Mouse (Mus musculus) MEL (cell line): ENCODE results near the gene Tmem161a. TPM values are rescaled to one million over a fixed set of nuclear protein-coding genes. Genes with fewer than 3 reads are reported as not detected.
"Not testable (repeated sequence)": the region's sequence is repeated elsewhere in the genome, so short reads cannot be mapped to it uniquely, and the experiment has no call there.

Experiments
- DNase-seq: peaks from one replicate; pipeline ENCODE4 v3.0.0; 2011; ENCODE audit warnings: low read depth, low spot score
- H3K27ac ChIP-seq: 2 replicates; pipeline ENCODE4 v1.5.1; 2012; ENCODE audit warnings: low read depth, mild to moderate bottlenecking, control low read depth, low read length, moderate library complexity; ENCODE audit not compliant: control insufficient read depth
- H3K27me3 ChIP-seq, 2 experiments: fragments of 150-350 bp in 1 of 2; sonication (generic) in 1 of 2; 2 replicates each; pipeline ENCODE4 v1.6.1; 2012; ENCODE audit warnings: low read length in 2 of 2, mild to moderate bottlenecking in 2 of 2, improper control_type of control experiment in 1 of 2, moderate library complexity in 1 of 2; ENCODE audit not compliant: insufficient read depth in 2 of 2, control insufficient read depth in 1 of 2
- H3K36me3 ChIP-seq, 2 experiments: 2 replicates each; pipeline ENCODE4 v1.6.1; 2012 to 2014; ENCODE audit warnings: low read length in 2 of 2, improper control_type of control experiment in 1 of 2, inconsistent platforms in 1 of 2, mild to moderate bottlenecking in 1 of 2; ENCODE audit not compliant: insufficient read depth in 2 of 2, control insufficient read depth in 1 of 2
- H3K4me1 ChIP-seq, 2 experiments: fragments of 150-350 bp in 1 of 2; sonication (generic) in 1 of 2; 2 replicates each; pipeline ENCODE4 v1.6.1; 2012; ENCODE audit warnings: low read length in 2 of 2, improper control_type of control experiment in 1 of 2, mild to moderate bottlenecking in 1 of 2; ENCODE audit not compliant: insufficient read depth in 2 of 2, control insufficient read depth in 1 of 2
- H3K4me3 ChIP-seq, 2 experiments: fragments of 150-350 bp in 1 of 2; sonication (generic) in 1 of 2; 2 replicates each; pipeline ENCODE4 v1.5.1; 2012; ENCODE audit warnings: low read depth in 2 of 2, low read length in 2 of 2, mild to moderate bottlenecking in 2 of 2, moderate library complexity in 2 of 2, control low read depth in 1 of 2, improper control_type of control experiment in 1 of 2; ENCODE audit not compliant: control insufficient read depth in 1 of 2, insufficient read depth in 1 of 2
- H3K79me2 ChIP-seq: 2 replicates; pipeline ENCODE4 v1.6.1; 2012; ENCODE audit warnings: mild to moderate bottlenecking, low read length, moderate library complexity; ENCODE audit not compliant: control insufficient read depth, poor library complexity, insufficient read depth
- H3K9ac ChIP-seq: 2 replicates; pipeline ENCODE4 v1.6.1; 2012; ENCODE audit warnings: low read depth, mild to moderate bottlenecking, control low read depth, low read length, moderate library complexity; ENCODE audit not compliant: control insufficient read depth, poor library complexity, severe bottlenecking
- H3K9me3 ChIP-seq: fragments of 150-350 bp; sonication (generic); replicated peaks from 2 replicates; pipeline ENCODE4 v1.6.1; 2012; ENCODE audit warnings: mild to moderate bottlenecking, low read length, improper control_type of control experiment, moderate library complexity; ENCODE audit not compliant: insufficient read depth
- BHLHE40 ChIP-seq: IDR thresholded peaks from 2 replicates; pipeline ENCODE4 v1.6.1; 2012; ENCODE audit warnings: low read depth, mild to moderate bottlenecking, inconsistent platforms, low read length, improper control_type of control experiment, borderline replicate concordance
- CHD1 ChIP-seq: IDR thresholded peaks from 2 replicates; pipeline ENCODE4 v1.6.1; 2012; ENCODE audit warnings: low read depth, mild to moderate bottlenecking, inconsistent platforms, low read length, improper control_type of control experiment
- E2F4 ChIP-seq: IDR thresholded peaks from 2 replicates; pipeline ENCODE4 v1.6.1; 2011; ENCODE audit warnings: low read depth, low read length, improper control_type of control experiment, borderline replicate concordance
- ELF1 ChIP-seq: IDR thresholded peaks from 2 replicates; pipeline ENCODE4 v1.6.1; 2014; ENCODE audit warnings: low read depth, mild to moderate bottlenecking, inconsistent platforms, low read length, improper control_type of control experiment, moderate library complexity
- GABPA ChIP-seq: IDR thresholded peaks from 2 replicates; pipeline ENCODE4 v1.6.1; 2012; ENCODE audit warnings: low read depth, mild to moderate bottlenecking, inconsistent platforms, low read length, improper control_type of control experiment, moderate library complexity
- GATA1 ChIP-seq: IDR thresholded peaks from 2 replicates; pipeline ENCODE4 v1.6.1; 2011; ENCODE audit warnings: low read depth, low read length, improper control_type of control experiment
- HCFC1 ChIP-seq: IDR thresholded peaks from 2 replicates; pipeline ENCODE4 v1.6.1; 2012; ENCODE audit warnings: low read depth, mild to moderate bottlenecking, inconsistent platforms, low read length, improper control_type of control experiment, moderate library complexity
- JUND ChIP-seq: IDR thresholded peaks from 2 replicates; pipeline ENCODE4 v1.6.1; 2011; ENCODE audit warnings: low read depth, mild to moderate bottlenecking, improper control_type of control experiment, low read length
- KAT2A ChIP-seq: conservative IDR thresholded peaks from 2 replicates; pipeline ENCODE4 v1.6.1; 2012; ENCODE audit warnings: low read depth, low read length, improper control_type of control experiment, inconsistent platforms
- MAX ChIP-seq: IDR thresholded peaks from 2 replicates; pipeline ENCODE4 v1.6.1; 2011; ENCODE audit warnings: low read length, improper control_type of control experiment
- MAZ ChIP-seq: IDR thresholded peaks from 2 replicates; pipeline ENCODE4 v1.6.1; 2012; ENCODE audit warnings: low read depth, mild to moderate bottlenecking, inconsistent platforms, low read length, improper control_type of control experiment
- MYB ChIP-seq: IDR thresholded peaks from 2 replicates; pipeline ENCODE4 v1.6.1; 2011; ENCODE audit warnings: mild to moderate bottlenecking, low read depth, low read length, improper control_type of control experiment
- NRF1 ChIP-seq: IDR thresholded peaks from 2 replicates; pipeline ENCODE4 v1.6.1; 2014; ENCODE audit warnings: low read depth, mild to moderate bottlenecking, inconsistent platforms, low read length, improper control_type of control experiment, moderate library complexity; ENCODE audit not compliant: poor library complexity, insufficient read depth, severe bottlenecking
- POLR2A ChIP-seq, 2 experiments: IDR thresholded peaks; 2 replicates each; pipeline ENCODE4 v1.6.1; 2011 to 2012; ENCODE audit warnings: low read length in 2 of 2, mild to moderate bottlenecking in 2 of 2, control low read depth in 1 of 2, improper control_type of control experiment in 1 of 2, low read depth in 1 of 2, moderate library complexity in 1 of 2; ENCODE audit not compliant: control insufficient read depth in 1 of 2, insufficient read depth in 1 of 2, poor library complexity in 1 of 2
- RCOR1 ChIP-seq: IDR thresholded peaks from 2 replicates; pipeline ENCODE4 v1.6.1; 2012; ENCODE audit warnings: low read depth, mild to moderate bottlenecking, inconsistent platforms, low read length, improper control_type of control experiment
- SIN3A ChIP-seq: IDR thresholded peaks from 2 replicates; pipeline ENCODE4 v1.6.1; 2012; ENCODE audit warnings: low read length, improper control_type of control experiment, inconsistent platforms
- TCF12 ChIP-seq: IDR thresholded peaks from 2 replicates; pipeline ENCODE4 v1.6.1; 2014; ENCODE audit warnings: low read depth, mild to moderate bottlenecking, inconsistent platforms, low read length, improper control_type of control experiment, moderate library complexity
- UBTF ChIP-seq: IDR thresholded peaks from 2 replicates; pipeline ENCODE4 v1.6.1; 2012; ENCODE audit warnings: low read depth, mild to moderate bottlenecking, inconsistent platforms, low read length, improper control_type of control experiment, moderate library complexity, borderline replicate concordance; ENCODE audit not compliant: insufficient read depth
- ZC3H11A ChIP-seq: IDR thresholded peaks from 2 replicates; pipeline ENCODE4 v1.6.1; 2012; ENCODE audit warnings: low read depth, mild to moderate bottlenecking, inconsistent platforms, low read length, improper control_type of control experiment
- polyA plus RNA-seq, 2 experiments: library from polyadenylated mRNA; stranded (reverse) in 1 of 2; unstranded in 1 of 2; fragments of >175 nt in 1 of 2; fragments of >200 nt in 1 of 2; gene quantifications; 2 replicates each; pipeline versions ENCODE4 v1.2.1 to v1.2.4; 2012; ENCODE audit warnings: low replicate concordance in 2 of 2, low read depth in 1 of 2; ENCODE audit not compliant: insufficient read length in 2 of 2, insufficient read depth in 1 of 2, missing spikeins in 1 of 2
- total RNA-seq: library from RNA; depleted of rRNA; stranded (reverse); fragments of 300-350 nt; gene quantifications from 2 replicates; pipeline ENCODE4 v1.2.3, GENCODE M21; 2012

Tmem161a gene
- total and polyA plus RNA-seq, 3 experiments, result 50.7 to 51.4 TPM; not detected in 1

DNA sequence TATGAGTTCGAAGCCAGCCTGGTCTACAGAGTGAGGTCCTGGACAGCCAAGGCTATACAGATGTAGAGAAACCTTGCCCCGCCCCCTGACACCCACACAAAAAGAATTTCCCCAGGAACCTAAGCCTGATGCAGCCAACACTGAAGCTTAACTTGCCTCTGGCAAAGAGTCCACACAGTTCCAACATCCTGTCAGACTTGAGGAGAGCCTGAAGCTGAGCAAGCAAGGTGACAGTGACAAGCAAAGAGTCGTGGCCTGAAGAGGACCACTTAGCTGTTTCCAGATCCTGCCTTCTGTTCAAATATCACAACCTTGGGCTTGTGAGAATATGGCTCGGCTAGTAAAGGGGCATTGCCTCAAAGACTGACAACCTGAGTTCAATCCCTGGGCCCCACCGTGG lies 42.9 kb downstream of the Tmem161a start:
- Histone ChIP-seq H3K4me1 (peaks cover 11 to 38% of the 10 kb centered on the region in 2 experiments), H3K36me3 (peaks cover 0 to 29% of the 10 kb centered on the region in 2 experiments; a peak in 2 of 4 replicates), H3K27ac (peak overlapping the region; percentile 79), H3K9ac (no peak overlapping the region; the same call in 1 of the 2 replicates), H3K79me2 (peaks cover 16% of the 10 kb centered on the region), H3K4me3 (no peak overlapping the region), H3K9me3 (no peaks in the 10 kb centered on the region), H3K27me3 (no peaks in the 10 kb centered on the region)
- TF ChIP-seq ZC3H11A (no peak), GATA1 (no peak), BHLHE40 (no peak), GABPA (no peak), MAZ (no peak), MYB (no peak), E2F4 (no peak), HCFC1 (no peak), CHD1 (no peak), JUND (no peak)
- DNase-seq, result peak; percentile 32

DNA sequence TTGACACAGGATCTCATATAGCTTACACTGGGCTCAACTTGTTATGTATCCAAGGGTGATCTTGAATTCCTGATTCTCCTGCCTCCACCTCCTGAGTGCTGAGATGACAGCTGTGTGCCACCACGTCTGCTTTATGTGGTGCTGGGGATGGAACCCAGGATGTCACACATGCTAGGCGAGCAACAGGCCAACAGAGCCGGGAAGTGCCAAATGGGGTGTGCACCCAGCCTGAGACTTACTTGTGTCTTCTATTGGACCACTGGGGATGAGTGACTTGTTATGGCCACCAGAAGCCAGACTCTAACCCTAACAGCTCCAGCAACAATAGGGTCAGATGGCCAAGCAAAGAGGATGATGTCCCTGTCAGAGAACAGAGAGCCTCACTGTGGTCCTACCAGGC lies 44.0 kb downstream of the Tmem161a start:
- not testable (repeated sequence) for H3K27ac ChIP-seq, H3K4me3 ChIP-seq, H3K9me3 ChIP-seq, H3K9ac ChIP-seq, DNase-seq, H3K27me3 ChIP-seq, H3K79me2 ChIP-seq
- peaks cover 0 to 24% of the 10 kb centered on the region in 2 experiments; a peak in 2 of 4 replicates for H3K36me3 ChIP-seq
- H3K4me1 ChIP-seq, result peaks cover 11 to 29% of the 10 kb centered on the region in 2 experiments

DNA sequence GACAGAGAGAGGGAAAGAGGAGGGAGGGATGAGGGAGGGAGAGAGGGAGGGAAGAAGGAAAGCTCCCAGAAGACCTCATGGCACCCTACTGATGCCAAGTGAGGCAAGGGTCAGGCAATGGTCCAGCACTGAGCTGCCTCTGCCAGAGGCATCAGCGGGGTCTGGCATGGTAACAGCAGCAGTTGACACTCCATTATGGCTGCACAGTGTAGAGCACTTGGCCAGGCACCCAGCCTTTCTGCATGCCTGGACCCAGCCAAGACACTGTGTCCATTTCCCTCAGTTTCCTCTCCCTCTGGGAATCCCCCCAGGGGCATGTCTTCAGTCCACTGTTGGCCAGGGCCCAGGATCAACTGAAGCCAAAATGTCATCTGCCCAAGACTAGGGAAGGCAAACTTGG lies 44.4 kb downstream of the Tmem161a start:
- H3K27ac ChIP-seq, result no peak overlapping the region
- DNase-seq, result no peak
- H3K9ac ChIP-seq, result no peak overlapping the region
- H3K4me1 ChIP-seq, result peaks cover 11 to 26% of the 10 kb centered on the region in 2 experiments
- H3K27me3 ChIP-seq, result no peaks in the 10 kb centered on the region
- TF ChIP-seq UBTF (no peak), ELF1 (no peak), RCOR1 (no peak), MYB (no peak), E2F4 (no peak), TCF12 (no peak), NRF1 (no peak), POLR2A (IDR thresholded peaks at IDR 0.05; ENCODE audit: control insufficient read depth in 1 of 2, insufficient read depth in 1 of 2, low read depth in 1 of 2, low read length in 2 of 2, poor library complexity in 1 of 2) (no peak), KAT2A (no peak), BHLHE40 (no peak), CHD1 (no peak), MAX (no peak), SIN3A (no peak)
- no peak overlapping the region for H3K4me3 ChIP-seq
- H3K9me3 ChIP-seq, result no peaks in the 10 kb centered on the region
- peaks cover 4% of the 10 kb centered on the region for H3K79me2 ChIP-seq
- H3K36me3 ChIP-seq, result peaks cover 0 to 21% of the 10 kb centered on the region in 2 experiments; a peak in 2 of 4 replicates
